Mouse (Mus musculus): ENCODE data around the gene Lrrc8d.
A peak's percentile ranks its signal among the peaks of the same experiment; 100 is the strongest.
"Not testable (repeated sequence)": the region's sequence is repeated elsewhere in the genome, so short reads cannot be mapped to it uniquely, and the experiment has no call there.

Gene Lrrc8d

DNA sequence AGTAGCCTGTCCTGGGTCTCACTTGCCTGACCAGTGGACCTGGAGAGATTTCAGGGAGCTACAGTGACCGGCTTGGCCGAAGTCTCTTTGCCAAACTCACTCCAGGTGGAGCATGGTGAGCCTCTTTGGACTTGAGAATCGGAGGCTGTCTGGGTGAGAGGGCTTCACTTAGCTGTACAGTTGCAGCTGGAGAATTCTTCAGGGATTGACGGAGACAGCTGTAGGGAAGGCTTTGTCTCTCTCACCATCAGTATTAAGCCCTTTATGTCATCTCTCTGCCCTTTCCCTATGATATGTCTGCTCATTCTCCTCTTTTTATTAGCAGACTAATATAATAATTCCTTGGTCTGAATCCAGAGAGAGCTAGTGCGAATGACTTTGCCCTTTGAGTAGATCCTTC, 157.7 kb downstream of the Lrrc8d start:
- DNase-seq (ENCODE audit: low read depth, low spot score): no peak

DNA sequence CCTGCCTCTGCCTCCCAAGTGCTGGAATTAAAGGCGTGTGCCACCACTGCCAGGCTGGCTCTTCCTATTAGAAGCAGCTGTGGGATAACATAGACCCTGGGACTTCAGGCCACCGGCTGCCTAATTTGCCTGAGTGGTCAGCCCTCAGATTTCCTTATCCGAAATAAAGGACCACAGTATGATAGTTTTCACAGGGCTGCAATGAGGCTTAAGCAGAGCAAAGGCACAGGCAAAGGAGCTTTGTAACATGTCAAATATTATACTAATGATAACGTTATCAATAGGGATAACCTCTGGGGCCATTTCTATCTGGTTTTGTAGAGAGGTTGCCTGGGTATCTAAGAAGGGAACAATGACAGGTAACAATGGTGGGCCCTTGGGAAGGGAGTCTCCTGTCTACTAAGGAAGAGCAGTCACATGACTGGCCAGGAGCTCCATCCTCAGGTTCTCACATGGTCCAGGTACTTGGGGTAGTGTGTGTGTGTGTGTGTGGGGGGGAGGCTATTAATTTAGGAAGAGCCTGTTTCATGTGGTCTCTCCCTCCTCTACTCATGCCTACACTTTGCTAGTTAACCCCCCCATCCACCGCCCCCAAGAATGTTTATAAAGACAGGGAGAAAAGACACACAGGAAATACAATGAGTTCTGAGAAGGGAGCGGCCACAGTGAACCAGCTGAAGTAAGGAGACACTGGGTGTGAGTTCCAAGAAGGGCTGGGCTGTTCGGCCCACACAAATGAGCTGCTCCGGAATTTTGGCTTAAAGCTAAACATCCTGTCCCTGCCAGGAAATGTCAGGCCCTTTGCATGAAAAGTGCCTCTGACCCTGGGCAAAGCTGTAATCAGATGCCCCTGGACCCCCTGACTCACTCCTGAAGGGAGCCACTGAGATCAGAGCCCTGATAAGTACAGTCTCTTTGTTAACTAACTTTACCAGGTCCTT, 159.3 kb downstream of the Lrrc8d start:
- DNase-seq (ENCODE audit: low read depth, low spot score): no peak

DNA sequence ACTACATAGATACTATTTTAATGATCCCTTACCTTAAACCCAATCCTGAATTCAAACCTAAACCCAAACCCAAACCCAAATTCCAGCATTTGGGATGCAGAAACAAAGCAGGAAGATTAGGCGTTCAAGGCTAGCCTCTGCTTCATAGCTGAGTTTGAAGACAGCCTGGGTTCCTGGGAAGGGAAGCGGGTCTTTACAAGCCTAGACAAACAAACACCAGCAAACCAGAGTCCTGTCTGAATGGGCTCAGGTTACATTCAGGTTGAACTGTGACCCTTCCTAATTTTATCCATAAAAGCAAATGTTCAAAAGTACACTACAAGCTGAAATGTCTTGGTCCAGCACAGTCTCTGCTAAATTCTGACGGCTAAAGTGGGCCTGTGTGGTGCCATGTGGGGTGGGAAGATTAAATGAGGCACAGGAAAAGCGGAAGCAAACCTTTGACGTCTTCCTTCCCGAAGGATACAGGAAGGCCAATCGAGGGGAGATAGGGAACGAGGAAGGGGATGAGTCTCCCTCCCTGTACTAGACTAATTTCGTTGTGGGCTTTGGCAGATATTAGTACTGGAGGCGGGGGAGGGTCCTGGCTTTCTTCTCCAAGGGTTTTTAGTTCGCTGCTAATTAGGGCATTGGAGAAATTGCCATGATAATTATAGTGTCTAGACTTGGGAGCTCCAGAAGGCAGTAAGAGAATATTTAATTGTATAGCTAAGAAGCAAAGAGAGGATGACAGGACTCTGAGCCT, 160.1 kb downstream of the Lrrc8d start:
- no peak for DNase-seq (ENCODE audit: low read depth, low spot score)

DNA sequence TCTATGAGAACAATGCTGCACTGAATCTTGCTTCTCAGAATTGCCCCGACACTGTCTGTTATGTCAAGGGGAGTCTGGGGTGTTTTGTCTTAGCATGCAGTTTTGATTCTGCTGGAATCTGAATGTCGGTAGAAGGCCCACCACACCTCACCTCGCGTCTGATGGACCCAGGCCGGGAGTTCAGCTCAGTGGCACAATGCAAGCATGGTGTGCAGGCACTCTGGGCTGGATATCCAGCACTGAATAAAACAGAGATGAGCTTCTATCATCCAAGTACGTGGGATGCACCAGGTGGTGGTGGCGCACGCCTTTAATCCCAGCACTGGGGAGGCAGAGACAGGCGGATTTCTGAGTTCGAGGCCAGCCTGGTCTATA, 160.7 kb downstream of the Lrrc8d start:
- DNase-seq (ENCODE audit: low read depth, low spot score): no peak

DNA sequence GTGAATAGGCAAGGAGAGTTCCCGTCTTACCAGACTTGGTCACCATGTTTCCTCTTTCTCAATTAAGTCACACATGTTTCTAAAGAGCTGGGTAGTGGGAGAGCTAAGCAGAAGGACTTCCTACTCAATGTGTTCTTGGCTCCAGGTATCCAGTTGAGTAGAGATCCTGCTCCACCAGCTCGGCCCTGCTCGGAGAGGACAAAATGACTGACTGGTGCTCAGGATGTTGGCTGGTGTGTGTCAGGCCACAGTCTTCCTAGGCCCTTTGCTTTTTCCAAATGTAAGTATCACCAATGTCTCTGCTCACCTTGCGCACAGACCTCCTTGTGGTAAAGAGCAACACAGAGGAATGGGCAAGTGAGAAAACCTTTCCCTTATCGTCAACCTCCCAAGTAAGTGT, 161.8 kb downstream of the Lrrc8d start:
- no peak for DNase-seq (ENCODE audit: low read depth, low spot score)

DNA sequence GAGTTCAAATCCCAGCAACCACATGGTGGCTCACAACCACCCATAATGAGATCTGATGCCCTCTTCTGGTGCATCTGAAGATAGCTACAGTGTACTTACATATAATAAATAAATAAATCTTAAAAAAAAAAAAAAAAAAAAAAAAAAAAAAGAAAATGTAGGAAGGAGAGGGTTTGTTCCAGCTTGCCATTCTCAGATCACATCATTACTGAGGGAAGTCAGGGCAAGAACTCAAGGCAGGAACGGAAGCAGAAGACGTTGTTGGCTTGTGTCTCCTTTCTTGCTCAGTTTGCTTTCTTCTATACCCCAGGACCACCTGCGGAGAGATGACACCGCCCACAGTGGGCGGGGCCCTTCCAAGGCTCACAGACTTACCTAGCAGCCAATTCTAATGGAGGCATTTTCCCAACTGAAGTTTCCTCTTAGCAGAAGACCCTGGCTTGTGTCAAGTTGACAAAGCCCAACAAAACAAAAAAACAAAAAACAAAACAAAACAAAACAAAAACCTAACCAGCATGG, 165.4 kb downstream of the Lrrc8d start:
- not testable (repeated sequence) for DNase-seq (ENCODE audit: low read depth, low spot score)

DNA sequence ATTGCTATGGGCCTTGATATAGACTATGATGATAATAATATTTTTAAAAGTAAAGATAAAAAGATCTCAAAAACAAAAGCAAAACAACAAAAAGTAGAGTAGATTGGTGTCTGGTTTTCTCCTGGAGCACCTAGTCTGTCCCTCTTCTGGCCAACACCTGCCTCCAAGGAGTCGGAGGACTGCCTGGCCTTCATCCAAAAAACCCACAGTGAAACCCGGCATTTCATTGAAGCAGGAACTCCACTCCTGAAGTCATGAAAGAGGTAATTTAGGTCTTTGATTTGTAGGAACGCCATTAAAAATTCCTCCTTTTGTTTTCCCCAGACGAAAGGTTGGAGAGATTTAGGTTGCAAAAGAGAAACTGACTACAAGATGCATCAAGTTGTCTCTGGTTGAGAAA, 167.7 kb downstream of the Lrrc8d start:
- DNase-seq (ENCODE audit: low read depth, low spot score): no peak

DNA sequence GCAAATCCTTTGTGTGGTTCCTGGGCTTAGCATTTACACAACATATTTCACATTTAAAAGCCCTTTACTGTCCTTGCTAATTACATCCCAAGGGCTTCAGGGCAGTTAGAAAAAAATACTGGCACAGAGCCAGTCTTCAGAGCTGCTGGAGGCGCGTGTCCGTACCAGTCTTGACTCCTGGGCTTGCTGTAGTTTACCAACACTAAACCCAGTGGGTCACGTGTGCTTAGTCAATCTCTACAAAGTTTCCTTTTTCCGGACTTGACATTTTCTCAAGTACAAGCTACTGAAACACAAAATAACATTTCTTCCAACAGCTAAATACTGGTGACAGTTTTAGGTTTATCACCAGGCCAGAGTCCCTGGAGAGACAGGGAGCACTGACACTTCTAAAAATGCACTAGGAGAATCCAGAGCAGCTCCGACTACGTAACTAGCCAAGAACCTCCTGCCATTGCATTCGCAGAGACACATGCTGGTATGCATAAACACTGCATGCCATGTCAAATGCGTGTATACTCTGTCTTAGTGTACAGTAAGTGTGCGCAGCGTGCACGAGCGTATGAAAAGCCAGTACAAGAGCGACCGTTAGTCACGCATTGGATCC, 168.2 kb downstream of the Lrrc8d start:
- DNase-seq (ENCODE audit: low read depth, low spot score): no peak

DNA sequence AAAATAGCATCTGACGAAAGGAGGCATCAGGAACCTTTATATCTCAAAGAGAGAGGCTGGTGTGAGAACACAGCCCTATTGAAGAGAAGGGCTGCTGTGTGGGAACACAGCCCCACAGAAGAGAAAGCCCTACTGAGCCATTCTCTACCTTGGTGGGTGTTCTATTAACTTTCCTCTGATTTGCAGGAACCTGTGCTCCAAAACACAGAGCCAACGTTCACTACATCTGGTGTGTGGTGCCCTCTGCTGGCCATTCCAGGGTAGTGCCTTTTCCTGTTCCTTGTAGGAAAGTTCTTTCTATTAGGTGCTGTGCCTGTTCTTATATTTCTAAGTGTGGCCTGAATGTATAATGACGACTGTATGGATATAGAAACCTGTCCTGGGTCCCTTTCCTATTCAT, 168.8 kb downstream of the Lrrc8d start:
- DNase-seq (ENCODE audit: low read depth, low spot score): peak; percentile 49

DNA sequence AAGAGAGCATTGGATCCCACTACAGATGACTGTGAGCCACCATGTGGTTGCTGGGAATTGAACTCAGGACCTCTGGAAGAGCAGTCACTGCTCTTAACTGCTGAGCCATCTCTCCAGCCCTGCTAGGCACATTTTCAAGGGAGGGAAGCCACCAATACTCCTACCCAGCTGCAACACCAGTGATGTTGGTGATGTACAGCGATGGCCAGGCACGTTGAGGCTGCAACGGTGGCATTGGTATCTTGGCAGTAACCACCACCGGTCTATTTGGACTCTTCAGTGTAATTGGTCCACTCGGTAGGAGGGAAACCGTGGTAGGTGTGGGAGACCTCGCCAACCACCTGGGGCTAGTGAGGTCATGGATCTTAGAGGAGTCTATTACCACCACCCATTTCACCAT, 170.0 kb downstream of the Lrrc8d start:
- DNase-seq (ENCODE audit: low read depth, low spot score): no peak

DNA sequence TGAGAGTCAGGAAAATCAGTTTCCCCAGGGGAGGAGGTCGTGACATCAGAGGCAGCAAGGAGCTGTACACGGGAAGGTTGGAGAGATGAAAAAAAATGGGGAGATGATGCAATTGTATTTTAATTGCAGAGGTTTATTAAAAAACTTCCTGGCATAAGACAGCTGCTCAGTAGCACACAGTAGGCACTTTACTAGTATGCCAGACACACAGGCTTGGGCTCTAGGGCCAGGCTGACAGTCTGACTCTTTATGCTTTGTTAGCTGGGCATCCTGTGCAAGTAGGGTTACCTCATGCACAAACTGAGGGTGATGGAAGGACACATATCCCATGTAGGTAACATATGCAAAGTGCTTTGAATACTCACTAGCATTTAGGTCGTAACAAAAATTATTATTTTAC, 171.4 kb downstream of the Lrrc8d start:
- no peak for DNase-seq (ENCODE audit: low read depth, low spot score)

DNA sequence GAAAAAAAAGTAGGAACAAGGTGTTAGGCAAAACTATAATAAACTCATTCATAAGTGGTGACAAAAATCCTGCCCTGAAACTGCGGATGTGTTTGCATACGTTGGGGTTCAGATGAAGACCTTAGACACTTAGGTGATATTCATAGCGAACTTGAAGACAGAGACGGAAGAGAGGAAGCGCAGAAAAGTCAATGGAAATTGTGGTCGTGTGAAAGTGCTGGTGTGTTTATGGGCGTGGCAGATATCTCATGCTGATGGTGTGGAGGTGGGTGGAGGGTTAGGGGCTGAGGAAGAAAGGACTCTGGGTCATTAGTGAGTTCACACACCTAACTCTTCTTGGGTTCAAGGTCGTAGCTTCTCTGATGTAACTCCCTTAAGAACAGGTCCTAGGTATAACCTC, 172.4 kb downstream of the Lrrc8d start:
- no peak for DNase-seq (ENCODE audit: low read depth, low spot score)

DNA sequence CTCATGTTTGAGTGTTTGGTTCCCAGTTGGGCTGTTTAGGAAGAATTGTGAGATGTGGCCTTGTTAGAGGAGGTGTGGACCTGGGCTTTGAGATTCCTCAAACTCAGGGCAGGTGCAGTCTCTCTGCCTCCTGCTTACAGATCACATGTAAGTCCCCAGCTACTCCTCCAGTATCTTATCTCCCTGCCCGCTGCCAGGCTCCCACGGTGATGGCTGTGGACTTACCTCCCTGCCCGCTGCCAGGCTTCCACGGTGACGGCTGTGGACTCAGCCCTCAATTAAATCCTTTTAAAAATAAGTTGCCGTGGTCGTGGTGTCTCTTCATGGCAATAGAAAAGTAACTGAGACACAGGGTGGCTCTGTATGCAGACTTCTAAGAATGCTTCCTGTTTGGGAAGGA, 173.1 kb downstream of the Lrrc8d start:
- DNase-seq (ENCODE audit: low read depth, low spot score): no peak

DNA sequence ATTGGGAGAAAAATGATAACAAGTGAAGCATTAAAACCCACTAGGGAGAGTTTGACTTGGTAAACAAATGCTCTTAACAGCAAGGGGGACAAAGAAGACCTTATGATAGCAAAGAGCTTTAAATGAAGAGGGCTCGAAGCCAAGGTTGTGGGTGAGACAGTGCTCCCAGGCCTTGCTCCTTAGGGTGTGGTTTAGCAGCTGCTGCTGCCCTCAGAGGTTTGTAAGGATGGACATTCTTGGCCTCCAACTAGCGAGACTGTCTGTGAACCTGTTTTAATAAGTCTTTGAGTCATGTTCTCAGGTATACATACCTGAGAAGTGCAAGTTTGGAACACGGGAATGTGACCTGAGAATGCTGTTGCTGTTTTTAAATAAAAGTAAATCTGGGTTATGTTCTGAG, 174.0 kb downstream of the Lrrc8d start:
- no peak for DNase-seq (ENCODE audit: low read depth, low spot score)

DNA sequence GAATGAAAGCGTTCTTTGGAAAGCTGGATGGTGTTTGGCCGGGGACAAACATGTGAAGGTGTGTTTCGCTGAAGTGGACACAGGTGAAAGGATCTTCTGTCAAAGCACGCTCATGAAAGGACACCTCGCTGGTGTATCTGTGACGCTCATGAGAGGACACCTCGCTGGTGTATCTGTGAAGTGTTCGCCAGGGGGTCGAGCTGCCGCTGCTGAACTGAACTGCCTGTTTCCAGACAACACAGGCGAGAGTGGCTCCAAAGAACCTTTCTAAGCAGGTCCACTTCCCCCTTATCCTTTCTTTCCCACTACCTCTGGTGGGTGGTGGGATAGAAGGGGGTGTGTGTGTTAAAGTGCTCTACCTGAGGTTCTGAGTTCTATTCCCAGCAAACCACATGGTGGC, 174.7 kb downstream of the Lrrc8d start:
- no peak for DNase-seq (ENCODE audit: low read depth, low spot score)

DNA sequence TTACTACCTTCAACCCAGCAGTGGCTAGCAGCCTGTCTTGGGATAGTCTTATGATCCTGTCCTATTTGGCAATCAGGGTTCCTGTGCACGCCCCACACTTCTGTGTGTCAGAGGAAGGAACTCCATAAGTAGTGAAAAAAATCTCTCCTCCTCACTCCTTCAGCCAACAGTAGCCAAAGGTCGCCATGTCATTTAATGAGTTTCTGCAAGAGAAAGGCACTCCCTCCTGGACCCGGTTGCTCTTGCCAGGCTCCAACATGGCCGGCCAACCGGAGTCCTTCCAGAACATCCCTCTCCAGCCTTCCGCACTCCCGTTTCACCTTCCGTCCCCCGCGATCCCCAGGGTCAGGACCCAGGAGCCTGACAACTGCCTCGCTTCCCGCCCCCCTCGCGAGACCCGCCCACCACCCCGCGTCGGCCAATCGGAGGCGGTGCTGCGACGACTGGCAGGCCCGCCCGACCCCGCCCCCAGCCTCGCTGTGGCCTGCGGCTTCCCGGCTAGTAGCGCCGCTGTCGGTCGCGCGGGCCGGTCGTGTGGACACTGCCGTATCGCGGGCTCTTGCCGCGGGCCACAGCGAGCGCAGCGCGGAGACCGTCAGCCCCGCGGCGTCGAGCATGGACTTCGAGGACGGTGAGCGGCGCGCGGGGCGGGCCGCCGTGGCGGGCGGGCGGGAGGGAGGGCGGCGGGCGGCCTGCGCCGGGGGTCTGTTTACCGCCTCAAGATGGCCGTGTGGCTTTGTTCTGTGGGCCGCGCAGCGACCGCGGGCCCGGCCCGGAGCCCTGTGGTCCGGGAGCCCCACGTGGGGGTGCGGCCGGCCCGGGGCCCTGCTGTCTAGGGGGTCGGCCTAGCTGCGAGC, 176.5 kb downstream of the Lrrc8d start, which contains the start of gene Zfp326:
TSS of gene Zfp326 (plus strand) at position 498 of the 857 bp plus-strand sequence.
- DNase-seq (ENCODE audit: low read depth, low spot score): peak; percentile 73

DNA sequence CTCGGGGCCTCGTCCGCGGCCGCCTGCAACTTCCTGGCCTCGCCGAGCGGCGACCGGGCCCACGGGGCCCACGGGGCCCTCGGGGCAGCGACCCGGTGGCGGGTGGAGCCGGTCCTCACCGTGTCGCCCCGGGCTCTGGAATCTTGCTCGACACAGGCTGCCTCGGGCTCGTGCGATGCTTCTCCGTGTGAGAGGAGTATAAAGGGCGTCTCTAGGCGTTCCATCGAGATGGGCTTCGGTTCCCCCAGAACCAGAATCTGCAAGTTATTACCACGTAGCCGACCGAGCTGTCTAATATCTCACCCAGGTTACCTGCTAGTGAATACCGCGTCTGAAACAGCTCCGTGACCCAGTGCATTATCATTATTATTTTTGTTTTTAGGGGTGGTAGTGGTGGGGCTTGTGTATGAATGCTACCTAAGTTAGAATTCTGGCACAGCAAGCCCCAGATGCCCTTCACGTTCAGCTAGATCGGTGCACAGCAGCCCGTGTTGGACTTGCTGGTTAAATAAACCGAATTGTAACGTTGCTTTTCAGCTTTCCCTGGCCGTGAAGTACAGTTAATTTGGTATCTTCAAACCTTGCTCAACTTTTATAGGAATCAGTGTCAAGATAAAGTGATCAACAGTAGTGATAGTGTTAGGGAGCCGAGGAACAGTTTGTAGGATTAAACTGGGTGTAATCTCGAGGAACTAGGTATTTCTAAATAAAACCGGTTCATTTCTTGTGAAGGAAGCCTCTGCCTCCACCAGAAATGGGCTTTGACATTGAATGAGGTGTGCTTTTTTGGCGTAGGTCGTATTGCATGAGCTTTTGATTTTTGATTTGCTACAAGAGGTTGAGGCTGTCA, 177.4 kb downstream of the Lrrc8d start:
- DNase-seq (ENCODE audit: low read depth, low spot score): no peak

Measured in c-Kit-negative CD71-positive TER-119-positive erythroid progenitor cells, embryonic 14.5 days (primary cell).